Mouse (Mus musculus): Measurements from ENCODE around the gene Phospho1.

Phospho1 gene

DNA sequence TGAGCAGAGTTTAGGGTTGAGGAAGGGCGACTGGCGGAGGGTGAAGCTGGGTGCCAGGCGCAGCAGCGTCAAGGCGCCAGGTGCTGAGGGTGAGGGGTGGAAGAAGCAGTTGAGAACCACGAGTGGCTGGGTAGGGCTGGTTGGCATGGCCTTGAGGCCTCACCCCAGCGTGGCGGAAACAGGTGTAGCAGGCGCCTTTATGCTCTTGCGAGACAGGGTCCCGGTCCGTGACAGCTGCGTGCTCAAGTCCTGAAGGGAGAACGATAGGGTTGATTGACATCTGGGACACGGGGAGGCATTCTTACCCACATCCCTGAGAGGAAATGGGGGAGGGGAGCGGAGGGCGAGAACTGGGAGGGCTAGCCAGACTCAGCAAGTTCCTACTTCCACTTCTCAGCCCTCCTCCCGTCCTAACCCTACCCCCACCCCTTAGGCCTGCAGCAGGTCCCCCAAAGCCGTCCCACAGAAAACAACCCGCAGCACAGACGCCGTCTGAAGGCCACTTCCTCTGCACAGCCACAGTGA, 9.9 kb downstream of the Phospho1 start:
- DNase-seq (ENCODE audit: low spot score): peak; percentile 76

- DNase-seq (ENCODE audit: low spot score): no peak
These were observed 10.7 kb downstream of the Phospho1 start for GRCm38 (mm10) chr11:95834742-95835710.

- no peak for DNase-seq (ENCODE audit: low spot score)
These were observed 11.5 kb downstream of the Phospho1 start for GRCm38 (mm10) chr11:95835832-95836231.

GRCm38 (mm10) chr11:95836433-95836832, 12.1 kb downstream of the Phospho1 start:
- DNase-seq (ENCODE audit: low spot score): no peak

- DNase-seq (ENCODE audit: low spot score): no peak
These were observed 12.8 kb downstream of the Phospho1 start, which contains the start of gene Gngt2 for GRCm38 (mm10) chr11:95837059-95837458. Gene Gngt2, plus strand, starts transcription at chr11:95837216.

GRCm38 (mm10) chr11:95838598-95838997, 14.3 kb downstream of the Phospho1 start:
- no peak for DNase-seq (ENCODE audit: low spot score)

DNA sequence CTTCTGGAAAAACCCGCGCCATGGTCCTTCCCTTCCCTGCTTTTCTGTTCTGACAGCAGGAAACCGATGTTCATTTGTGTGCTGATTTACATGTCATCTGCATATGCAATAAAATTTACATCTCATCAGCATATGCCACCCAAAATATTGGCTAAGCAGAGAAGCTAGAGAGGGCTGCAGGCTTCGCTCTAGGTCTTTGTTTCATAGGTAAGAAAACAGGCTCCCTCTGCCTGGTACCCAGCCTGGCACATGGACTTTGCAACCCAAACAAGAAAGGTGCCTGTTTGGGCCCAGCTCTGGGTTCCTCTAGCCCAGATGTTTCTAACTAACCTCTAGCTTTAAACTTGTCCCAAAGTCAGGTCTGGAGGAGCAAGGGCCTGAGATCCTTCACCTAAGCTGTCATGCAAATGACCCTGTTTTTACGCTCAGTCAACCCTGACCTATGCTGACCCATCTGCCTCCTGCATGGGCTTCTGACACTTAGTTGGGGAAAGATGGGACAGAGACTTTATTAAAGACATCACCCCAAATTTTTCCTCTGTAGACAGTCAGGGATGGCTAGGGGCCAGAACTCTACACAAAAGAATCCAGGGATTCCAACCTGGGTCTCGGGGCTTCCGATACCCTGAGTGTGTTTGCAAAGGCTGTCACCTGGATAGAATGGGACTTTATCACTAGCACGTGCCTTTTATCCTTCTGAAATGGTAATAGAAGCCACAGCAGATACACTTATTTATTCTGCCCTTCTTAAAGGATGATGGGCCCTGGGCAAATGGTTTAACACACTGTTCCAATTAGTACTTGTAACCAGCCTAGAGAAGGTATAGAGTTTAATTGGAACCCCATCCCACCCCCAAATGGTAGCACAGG, 14.9 kb downstream of the Phospho1 start:
- DNase-seq (ENCODE audit: low spot score): no peak

- DNase-seq (ENCODE audit: low spot score): no peak
These were observed 16.6 kb downstream of the Phospho1 start for GRCm38 (mm10) chr11:95840694-95841497.

DNA sequence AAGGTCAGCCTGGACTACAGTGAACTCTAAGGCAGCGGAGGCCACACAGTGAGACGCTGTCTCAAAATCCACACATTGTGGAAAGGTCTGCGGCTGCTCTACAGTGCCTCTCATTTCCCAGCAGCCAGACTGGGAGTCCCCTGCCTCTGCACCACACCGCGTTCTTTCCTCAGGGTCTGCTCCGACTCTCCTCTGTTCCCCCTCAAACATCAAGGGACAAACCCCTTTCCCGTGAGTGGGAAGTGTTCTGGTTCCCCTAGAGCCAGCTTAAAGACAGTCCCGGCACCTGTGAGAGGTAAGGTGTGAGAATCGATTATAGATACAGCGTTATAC, 17.2 kb downstream of the Phospho1 start:
- DNase-seq (ENCODE audit: low spot score): no peak

DNA sequence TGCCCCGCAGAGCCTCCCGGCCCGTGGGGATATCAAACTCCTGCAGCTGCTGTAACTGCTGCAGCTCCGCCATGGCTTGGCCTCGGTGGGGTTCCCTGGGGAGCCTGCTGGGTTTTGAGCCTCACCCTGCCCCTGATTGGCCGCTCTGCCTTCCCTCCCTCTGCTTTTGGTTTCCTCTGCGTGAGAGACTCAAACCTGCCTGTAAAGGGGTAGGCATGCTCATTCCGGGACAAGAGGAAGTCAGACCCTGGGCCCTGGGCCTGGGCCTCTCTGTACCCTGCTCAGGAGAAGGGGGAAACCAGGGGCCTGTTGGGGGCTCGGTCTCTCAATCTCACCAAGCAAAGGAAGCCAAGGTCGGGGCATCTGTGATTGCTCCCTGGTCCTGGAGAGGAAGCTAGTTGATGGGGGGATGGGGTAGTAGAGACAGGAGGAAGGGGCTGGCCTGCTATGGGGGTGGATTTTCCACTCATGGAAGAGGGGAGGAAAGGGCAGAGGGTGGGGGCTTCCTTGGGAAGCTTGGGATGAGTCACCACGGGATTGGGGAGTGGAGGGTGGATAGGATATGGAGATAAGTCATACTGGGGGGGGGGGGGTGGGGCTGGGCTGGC, 17.9 kb downstream of the Phospho1 start, which contains the start of gene Abi3:
Gene Abi3, minus strand, starts transcription at position 403 of the 608 bp plus-strand sequence.
- no peak for DNase-seq (ENCODE audit: low spot score)

DNA sequence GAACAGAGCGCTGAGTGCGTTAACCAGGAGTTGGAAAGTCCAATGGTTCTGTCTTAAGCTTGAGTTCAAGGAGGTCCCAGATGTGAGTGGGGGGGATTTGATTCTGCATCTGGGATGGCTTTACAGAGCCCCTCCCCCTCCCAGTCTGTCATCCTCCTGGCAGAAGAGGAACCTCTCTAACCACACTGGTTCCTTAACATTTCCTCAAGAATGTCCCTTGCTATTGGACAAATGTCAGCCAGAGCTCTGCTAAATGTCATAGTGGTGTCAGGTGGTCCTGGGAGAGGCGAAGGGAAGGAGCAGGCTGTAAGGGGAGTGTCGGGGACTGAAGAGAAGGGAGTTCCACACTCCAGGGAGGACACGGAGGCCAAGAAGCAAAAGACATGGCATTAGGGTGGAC, 18.7 kb downstream of the Phospho1 start:
- no peak for DNase-seq (ENCODE audit: low spot score)

- DNase-seq (ENCODE audit: low spot score): no peak
These were observed 19.2 kb downstream of the Phospho1 start for GRCm38 (mm10) chr11:95843421-95843950.

DNA sequence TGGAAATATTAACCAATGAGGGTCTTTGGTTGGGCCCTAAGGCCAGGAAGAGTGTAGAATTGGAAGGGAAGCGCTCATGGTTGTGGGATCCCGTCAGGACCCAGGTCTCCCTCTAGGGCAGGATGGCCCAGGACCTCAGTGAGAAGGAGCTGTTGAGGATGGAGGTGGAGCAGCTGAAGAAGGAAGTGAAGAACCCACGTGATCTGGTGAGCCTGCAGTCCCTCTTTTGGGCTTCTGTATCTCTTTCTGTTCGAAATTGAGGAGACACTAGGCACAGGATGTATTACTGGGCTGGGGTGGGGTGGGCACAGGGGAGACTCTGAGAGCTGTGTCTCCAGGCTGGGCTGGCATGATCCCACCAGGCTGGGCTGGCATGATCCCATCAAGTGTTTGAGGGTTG, 20.6 kb downstream of the Phospho1 start:
- DNase-seq (ENCODE audit: low spot score): no peak

GRCm38 (mm10) chr11:95850898-95851297, 26.6 kb downstream of the Phospho1 start:
- DNase-seq (ENCODE audit: low spot score): no peak

GRCm38 (mm10) chr11:95853684-95854083, 29.4 kb downstream of the Phospho1 start:
- DNase-seq (ENCODE audit: low spot score): peak; percentile 70

GRCm38 (mm10) chr11:95857306-95857705, 33.0 kb downstream of the Phospho1 start:
- DNase-seq (ENCODE audit: low spot score): no peak

- DNase-seq (ENCODE audit: low spot score): peak; percentile 54
These were observed 33.6 kb downstream of the Phospho1 start for GRCm38 (mm10) chr11:95857716-95858527.

GRCm38 (mm10) chr11:95858528-95859467, 34.5 kb downstream of the Phospho1 start:
- DNase-seq (ENCODE audit: low spot score): peak; percentile 97

DNA sequence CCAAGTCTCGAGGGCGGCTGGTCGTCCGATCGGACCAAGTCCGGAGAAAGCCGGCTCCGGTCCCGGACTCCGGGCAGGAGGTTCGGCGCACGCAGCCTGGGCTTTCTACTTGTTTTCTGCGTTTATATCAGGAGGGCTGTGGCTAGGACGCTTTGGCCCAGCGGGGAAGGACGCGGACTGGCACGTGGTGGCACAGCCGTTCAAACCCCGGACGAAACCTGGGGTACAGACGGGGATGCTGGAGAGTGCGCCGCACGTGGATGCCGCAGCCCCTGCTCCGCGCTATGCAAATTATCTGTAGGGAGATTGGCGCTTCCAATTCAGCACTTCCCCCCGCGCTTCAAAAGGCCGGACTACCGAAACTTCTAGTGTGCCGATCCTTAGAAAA, 35.2 kb downstream of the Phospho1 start:
- DNase-seq (ENCODE audit: low spot score): peak; percentile 66

Measured in layer of hippocampus, adult 11-12 months (tissue).